8 mouse cellular contexts compared by ENCODE assay signal in genomic region chr19:12795511-12796327, GRCm38 (mm10). TPM values are rescaled to one million over a fixed set of nuclear protein-coding genes. Genes with fewer than 3 reads are reported as not detected.
A peak's percentile ranks its signal among the peaks of the same experiment; 100 is the strongest.
DNase-seq lines count a peak whose midpoint lies in the region; ATAC-seq and TF ChIP-seq lines count a peak whose summit lies in the region.

Zfp91 (minus strand) TSS chr19:12796126.
Lpxn (plus strand) TSS chr19:12796193.

- H3K4me3 ChIP-seq in gastrocnemius, adult 2 months = peak within 1 kb of the TSS; percentile 97
- H3K4me3 ChIP-seq in hindbrain, postnatal 0 days (ENCODE audit: low read length) = peak within 1 kb of the TSS; percentile 97
- peak within 1 kb of the TSS; percentile 90 for H3K4me3 ChIP-seq in left cerebral cortex, adult 2 months

- intact Hi-C loops in gastrocnemius, adult 2 months (cut with DNase I) = loop anchor here (5.0 to 10.0 kb wide), 3 partner anchors 73 to 783 kb away; partner anchors contain the start of gene Gm4952
- intact Hi-C loops in left cerebral cortex, adult 2 months (cut with DNase I) = loop anchor here (2.0 to 10.0 kb wide), 7 partner anchors 73 to 881 kb away; partner anchors contain the start of genes Dtx4 and Patl1

- peak within 1 kb of the TSS; percentile 99 for H3K9ac ChIP-seq in hindbrain, postnatal 0 days (replicated peaks; ENCODE audit: low read length)

- H3K4me2 ChIP-seq in hindbrain, postnatal 0 days (ENCODE audit: low read depth, low read length) = peak within 1 kb of the TSS; percentile 86

- H3K4me1 ChIP-seq in hindbrain, postnatal 0 days (ENCODE audit: insufficient read depth, low read length) = peaks cover 5% of the 10 kb centered on the region; the same call in 1 of the 2 replicates

- DNase-seq in ZHBTc4 (ENCODE audit: low read depth, low spot score) = peak; percentile 99
- DNase-seq in gastrocnemius, adult 2 months = peak; percentile 99
- peak; percentile 99 for DNase-seq in hindbrain, postnatal 0 days (ENCODE audit: low spot score)
- DNase-seq in left cerebral cortex, adult 2 months (ENCODE audit: extremely low spot score in 1 of 2, low spot score in 2 of 2) = peak; percentile 94 to 98
- DNase-seq in right cerebral cortex, adult 2 months (ENCODE audit: low spot score in 2 of 2) = peak; percentile 96
- DNase-seq in urinary bladder, postnatal 14 days (ENCODE audit: low spot score) = peak; percentile 96

- H3K27me3 ChIP-seq in hindbrain, postnatal 0 days (ENCODE audit: insufficient read depth, low read length) = no peaks in the 10 kb centered on the region

- peak; percentile 10 for TF ChIP-seq CTCF in gastrocnemius, adult 2 months (IDR thresholded peaks at IDR 0.05)
- no peak for TF ChIP-seq CTCF in hindbrain, postnatal 0 days (IDR thresholded peaks at IDR 0.05; ENCODE audit: low read depth)
- peak; percentile 26 for TF ChIP-seq CTCF in left cerebral cortex, adult 2 months (IDR thresholded peaks at IDR 0.05)

- H3K9me3 ChIP-seq in hindbrain, postnatal 0 days (ENCODE audit: low read length) = no peaks in the 10 kb centered on the region

- H3K27ac ChIP-seq in gastrocnemius, adult 2 months = peak within 1 kb of the TSS; percentile 99
- peak within 1 kb of the TSS; percentile 100 for H3K27ac ChIP-seq in hindbrain, postnatal 0 days
- H3K27ac ChIP-seq in left cerebral cortex, adult 2 months = peak within 1 kb of the TSS; percentile 99

- peak; percentile 69 for ATAC-seq in common myeloid progenitor, adult 5-6 weeks (replicated peaks; ENCODE audit: low read depth, poor library complexity, severe bottlenecking)
- ATAC-seq in hindbrain, postnatal 0 days = peak; percentile 96
- ATAC-seq in megakaryocyte, adult 5-6 weeks (ENCODE audit: poor library complexity, severe bottlenecking) = peak; percentile 67

- H3K36me3 ChIP-seq in hindbrain, postnatal 0 days (ENCODE audit: insufficient read depth, low read length) = no peaks in the 10 kb centered on the region

- WGBS in hindbrain, postnatal 0 days = under 1% methylated on average over 58 of the region's 76 CpGs

RNA-seq across cellular contexts. Expression of gene Zfp91, which starts in this region (rescaled TPM):
- 124 and 125 TPM in 2 replicates for total RNA-seq in common myeloid progenitor, adult 5-6 weeks (2017)
- 100 to 1,000 TPM; 135 to 138 TPM for total RNA-seq in gastrocnemius, adult 2 months (2021)
- 42.5 and 49.1 TPM in 2 replicates for total RNA-seq in hindbrain, postnatal 0 days (2014; rRNA removed)
- polyA plus RNA-seq in hindbrain, postnatal 0 days (2015; fragmentation: Nextera tagmentation; extraction: Ambion mirVana) = 13.4 and 14.1 TPM in 2 replicates
- 10 to 100 TPM; 89.2 to 97.0 TPM for total RNA-seq in left cerebral cortex, adult 2 months (2021)
- 56.9 and 61.3 TPM in 2 replicates for total RNA-seq in megakaryocyte, adult 5-6 weeks (2015)
- 72.9 and 88.1 TPM in 2 replicates for total RNA-seq in megakaryocyte, adult 5-6 weeks (2017)

RNA-seq across cellular contexts. Expression of gene Lpxn, which starts in this region (rescaled TPM):
- 1.6 and 4.3 TPM in 2 replicates for total RNA-seq in common myeloid progenitor, adult 5-6 weeks (2017)
- under 1 TPM in 1 of 2 experiments, not detected in 1; 0.17 TPM for total RNA-seq in gastrocnemius, adult 2 months (2021)
- 0.83 and 1.8 TPM in 2 replicates for total RNA-seq in hindbrain, postnatal 0 days (2014; rRNA removed)
- polyA plus RNA-seq in hindbrain, postnatal 0 days (2015; fragmentation: Nextera tagmentation; extraction: Ambion mirVana) = 1.1 and 1.2 TPM in 2 replicates
- 1 to 10 TPM; 1.4 to 1.5 TPM for total RNA-seq in left cerebral cortex, adult 2 months (2021)
- total RNA-seq in megakaryocyte, adult 5-6 weeks (2015) = 29.7 and 33.0 TPM in 2 replicates
- total RNA-seq in megakaryocyte, adult 5-6 weeks (2017) = 26.4 and 27.2 TPM in 2 replicates

Comparison
In these comparisons a context has a peak if more than half of its experiments do, and no peak if none do; other contexts are left out.
1. Peak in every context shown above with its lines: DNase-seq, ATAC-seq, H3K4me3 ChIP-seq and H3K27ac ChIP-seq.